Mouse (Mus musculus) Patski (cell line): ENCODE measurements around the gene Mex3d. TPM values are rescaled to one million over a fixed set of nuclear protein-coding genes. Genes with fewer than 3 reads are reported as not detected.

ENCODE experiments used
- ATAC-seq: fragments of 100-300 bp; one replicate; pipeline ENCODE4 v1.8.0; 2021
- CTCF ChIA-PET: fragments of 350-600 bp; sonication (Branson Sonifier 250); formaldehyde crosslinking; loops from one replicate; lab custom pipeline; 2022; ENCODE audit warnings: inconsistent platforms; lab: Charles Lee
- POLR2A ChIA-PET: fragments of 350-600 bp; sonication (Branson Sonifier 250); formaldehyde crosslinking; loops from one replicate; lab custom pipeline; 2022; ENCODE audit warnings: antibody characterized with exemption, inconsistent platforms; lab: Charles Lee
- DNase-seq: peaks from one replicate; pipeline ENCODE4 v3.0.0-alpha.2; 2011; ENCODE audit warnings: low read depth, low spot score
- H3K27me3 ChIP-seq: fragments of 371-371 bp; one replicate; pipeline ENCODE4 v1.5.1; 2021
- CTCF ChIP-seq: fragments of 100-300 bp; IDR thresholded peaks from one replicate; pipeline ENCODE4 v1.5.1; 2021
- in situ Hi-C: fragments of 300-500 bp; cut with MboI; formaldehyde crosslinking; loops from 3 replicates; pipeline ENCODE4 v1.11.1; 2018; ENCODE audit warnings: low pct_unique_long_range_greater_than_20kb, mixed read lengths
- polyA plus RNA-seq: library from polyadenylated mRNA; unstranded; gene quantifications from one replicate; pipeline ENCODE4 v1.2.3, GENCODE M21; 2021

Mex3d gene
- polyA plus RNA-seq, 1 experiment from 2014 or later: 30.6 TPM

DNA sequence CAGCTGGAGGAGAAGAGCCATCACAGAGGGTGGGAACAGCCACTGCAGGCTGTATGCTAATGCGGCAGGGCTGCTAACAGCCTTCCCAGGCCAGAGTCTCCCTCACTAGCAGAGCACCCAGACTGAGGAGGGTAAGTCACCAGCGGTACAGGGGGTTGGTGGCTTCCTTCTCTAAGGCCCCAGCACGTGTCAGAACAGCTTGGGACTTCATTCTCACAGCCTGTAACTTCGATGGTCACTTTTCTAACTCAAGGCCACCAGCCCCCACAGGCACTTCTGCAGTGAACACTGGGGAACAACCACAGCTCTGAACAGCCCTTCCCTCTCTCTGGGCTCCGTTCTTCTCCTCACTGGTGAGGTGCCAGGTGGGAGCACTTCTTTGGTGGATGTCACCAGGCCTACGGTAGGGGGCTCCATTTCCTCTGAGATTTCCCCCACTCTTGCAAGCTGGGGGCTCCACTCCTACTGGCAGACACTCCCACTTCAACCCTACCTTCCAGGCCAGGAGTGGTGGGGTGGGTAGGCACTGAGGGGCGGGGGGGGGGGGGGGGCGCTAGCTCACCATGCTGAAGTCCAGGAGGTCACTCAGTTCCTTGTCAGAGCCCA lies 43.0 kb upstream of the Mex3d start:
- no peak for ATAC-seq
- in situ Hi-C loops: loop anchor here (25.0 kb wide), 1 partner anchor 257 kb away; the partner anchor contains the start of gene Mknk2
- no peaks in the 10 kb centered on the region for H3K27me3 ChIP-seq

GRCm38 (mm10) chr10:80429800-80430199 lies 42.3 kb upstream of the Mex3d start:
- POLR2A ChIA-PET: no interaction called here
- ATAC-seq (no peak), DNase-seq (no peak)
- in situ Hi-C loops: loop anchor here (25.0 kb wide), 1 partner anchor 258 kb away; the partner anchor contains the start of gene Mknk2
- CTCF ChIA-PET: no interaction called here
- H3K27me3 ChIP-seq: no peaks in the 10 kb centered on the region
- no peak for TF ChIP-seq CTCF

More for the DNA sequence above, 43.0 kb upstream of the Mex3d start:
- ChIA-PET CTCF (interaction anchor here (0.6 kb wide), 1 partner anchor 51 kb away, joined by 3 read pairs; no protein-coding TSS in a partner anchor), POLR2A (interaction anchor here (1.3 kb wide), 1 partner anchor 26 kb away, joined by 3 read pairs; no protein-coding TSS in a partner anchor)
- no peak for DNase-seq
- TF ChIP-seq CTCF: no peak

GRCm38 (mm10) chr10:80425041-80425440 lies 37.6 kb upstream of the Mex3d start:
- in situ Hi-C loops: loop anchor here (25.0 kb wide), 1 partner anchor 262 kb away; the partner anchor contains the start of gene Mknk2
- POLR2A ChIA-PET: interaction anchor here (0.6 kb wide), 1 partner anchor 30 kb away, joined by 3 read pairs; no protein-coding TSS in a partner anchor
- H3K27me3 ChIP-seq: no peaks in the 10 kb centered on the region
- ATAC-seq (no peak), DNase-seq (no peak)
- CTCF ChIA-PET: interaction anchor here (2.1 kb wide), 1 partner anchor 9 kb away, joined by 4 read pairs; no protein-coding TSS in a partner anchor
- TF ChIP-seq CTCF: no peak

DNA sequence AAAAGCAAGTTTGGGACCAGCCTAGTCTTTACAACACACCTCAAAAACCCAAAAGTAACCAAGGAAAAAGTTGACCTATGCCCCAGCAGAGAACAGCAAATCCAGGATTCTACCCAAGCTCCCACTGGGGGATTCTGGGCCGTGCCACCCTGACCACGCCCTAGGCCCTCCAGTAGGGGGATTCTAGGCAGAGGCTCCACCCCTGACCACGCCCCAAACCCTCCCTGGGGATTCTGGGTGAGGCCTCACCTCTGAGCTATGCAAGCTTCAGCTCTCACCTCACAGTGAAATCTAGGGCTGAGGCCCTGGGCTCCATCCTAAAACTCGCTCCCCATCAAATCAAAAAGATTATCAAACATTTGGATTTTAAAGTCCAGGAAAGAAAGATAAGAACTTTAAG lies 36.1 kb upstream of the Mex3d start:
- POLR2A ChIA-PET: interaction anchor here (1.1 kb wide), 1 partner anchor 20 kb away, joined by 3 read pairs; no protein-coding TSS in a partner anchor
- no peaks in the 10 kb centered on the region for H3K27me3 ChIP-seq
- in situ Hi-C loops: no loop called here
- ATAC-seq: no peak
- CTCF ChIA-PET: interaction anchor here (1.0 to 1.4 kb wide), 4 partner anchors 15 to 156 kb away, joined by 3 read pairs; partner anchors contain the start of gene Rexo1
- DNase-seq: no peak
- TF ChIP-seq CTCF: no peak

DNA sequence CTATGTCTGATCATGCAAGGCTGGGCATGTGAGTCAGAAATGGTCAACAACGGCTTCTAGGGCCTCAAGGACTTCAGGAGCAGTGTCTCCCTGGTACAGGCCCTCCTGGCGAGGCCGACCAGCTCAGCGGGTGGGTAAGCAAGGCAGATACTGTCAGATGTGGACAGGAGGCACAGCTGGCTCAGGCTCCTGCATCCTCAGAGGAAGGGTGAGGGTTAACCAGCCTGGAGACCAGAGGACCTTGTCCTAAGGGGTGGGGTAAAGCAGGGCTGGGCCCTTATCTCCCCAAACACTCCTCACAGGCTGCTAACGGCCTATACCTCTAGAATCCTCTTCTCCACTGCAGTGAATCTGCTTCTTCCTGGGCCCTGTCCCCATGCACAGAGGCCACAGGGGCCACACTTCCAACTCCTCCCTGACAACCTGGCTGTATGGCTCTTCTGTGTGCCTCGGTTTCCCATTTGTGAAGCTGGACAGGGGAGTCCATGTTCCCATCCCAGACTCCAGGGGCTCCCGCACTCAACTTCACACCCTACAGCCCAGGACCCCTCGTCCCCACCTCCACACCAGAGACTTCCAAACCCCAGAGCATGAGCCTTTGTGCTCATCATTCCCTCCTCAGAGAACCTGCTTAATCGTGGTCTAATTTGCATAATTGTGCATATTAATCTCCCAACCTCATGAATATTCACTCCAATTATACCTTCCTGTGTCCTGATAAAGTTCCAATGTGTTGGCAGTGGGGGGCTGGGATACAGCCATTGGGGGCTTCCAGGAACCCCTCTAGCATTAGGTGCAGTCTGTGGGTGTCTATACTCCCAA lies 34.4 kb upstream of the Mex3d start:
- no peak for DNase-seq
- in situ Hi-C loops: no loop called here

DNA sequence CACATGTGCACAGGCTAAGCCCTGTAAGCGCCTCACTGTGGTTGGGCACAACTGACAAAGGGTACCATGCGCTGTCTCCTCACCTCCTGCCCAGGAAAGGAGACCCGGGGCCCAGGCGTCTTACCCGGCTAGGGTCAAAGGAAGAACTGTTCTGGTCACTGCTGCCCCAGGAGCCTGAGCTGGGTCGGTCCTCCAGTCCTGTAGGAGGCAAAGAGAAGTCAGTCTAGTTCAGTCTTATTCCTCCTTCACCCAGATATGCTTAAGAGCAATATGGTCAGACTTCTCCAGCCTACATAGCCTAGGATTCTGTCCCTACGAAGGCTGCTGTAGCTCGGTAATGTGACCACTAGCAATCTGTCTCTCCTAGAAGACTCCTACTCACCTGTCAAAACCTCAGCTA lies 33.7 kb upstream of the Mex3d start:
- CTCF ChIA-PET: interaction anchor here (0.9 kb wide), 1 partner anchor 20 kb away, joined by 3 read pairs; no protein-coding TSS in a partner anchor
- TF ChIP-seq CTCF: no peak
- H3K27me3 ChIP-seq: no peaks in the 10 kb centered on the region
- POLR2A ChIA-PET: no interaction called here
- in situ Hi-C loops: no loop called here
- DNase-seq: no peak
- no peak for ATAC-seq

More for the DNA sequence above, 34.4 kb upstream of the Mex3d start:
- ChIA-PET CTCF (interaction anchor here (0.9 kb wide), 1 partner anchor 21 kb away, joined by 3 read pairs; no protein-coding TSS in a partner anchor), POLR2A (interaction anchor here (1.3 kb wide), 1 partner anchor 15 kb away, joined by 4 read pairs; the partner anchor contains the start of gene Uqcr11)
- no peak for ATAC-seq
- no peaks in the 10 kb centered on the region for H3K27me3 ChIP-seq
- TF ChIP-seq CTCF: no peak

- ChIA-PET POLR2A (no interaction called here), CTCF (no interaction called here)
- no peaks in the 10 kb centered on the region for H3K27me3 ChIP-seq
- in situ Hi-C loops: no loop called here
- no peak for ATAC-seq
- no peak for TF ChIP-seq CTCF
- DNase-seq: no peak
Measured at GRCm38 (mm10) chr10:80420729-80421128, 33.3 kb upstream of the Mex3d start.

DNA sequence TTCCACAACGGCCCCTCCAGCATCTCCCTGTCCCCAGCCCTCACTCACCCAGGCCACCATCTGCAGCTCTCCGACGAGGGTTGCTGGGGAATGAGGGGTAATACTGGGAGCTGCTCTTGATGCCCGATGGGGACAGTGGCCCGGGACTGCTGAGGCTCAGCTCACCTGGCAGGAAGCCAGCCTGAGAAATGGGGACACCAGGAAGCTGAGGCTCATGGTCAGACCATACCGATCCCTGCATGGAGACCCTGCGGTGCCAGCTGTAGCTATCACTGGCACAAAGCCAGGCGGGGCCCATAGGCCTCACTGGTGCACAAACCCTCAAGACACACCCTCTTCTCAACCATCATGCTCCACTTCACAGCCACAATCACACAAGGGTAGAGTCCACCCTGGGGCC lies 32.0 kb upstream of the Mex3d start:
- CTCF ChIA-PET: no interaction called here

GRCm38 (mm10) chr10:80418311-80418710 lies 30.9 kb upstream of the Mex3d start:
- no peak for TF ChIP-seq CTCF
- ATAC-seq (no peak), DNase-seq (no peak)
- ChIA-PET CTCF (no interaction called here), POLR2A (interaction anchor here (1.2 kb wide), 1 partner anchor 10 kb away, joined by 3 read pairs; no protein-coding TSS in a partner anchor)
- in situ Hi-C loops: no loop called here
- H3K27me3 ChIP-seq: no peaks in the 10 kb centered on the region

More for the DNA sequence above, 32.0 kb upstream of the Mex3d start:
- POLR2A ChIA-PET: no interaction called here
- DNase-seq (no peak), ATAC-seq (no peak)
- no peak for TF ChIP-seq CTCF
- in situ Hi-C loops: no loop called here
- no peaks in the 10 kb centered on the region for H3K27me3 ChIP-seq

GRCm38 (mm10) chr10:80417841-80418240 lies 30.4 kb upstream of the Mex3d start:
- ChIA-PET CTCF (no interaction called here), POLR2A (interaction anchor here (1.2 kb wide), 1 partner anchor 10 kb away, joined by 3 read pairs; no protein-coding TSS in a partner anchor)
- DNase-seq (no peak), ATAC-seq (no peak)
- in situ Hi-C loops: no loop called here
- TF ChIP-seq CTCF: no peak
- no peaks in the 10 kb centered on the region for H3K27me3 ChIP-seq
